Mouse (Mus musculus) CH12.LX (cell line): ENCODE results near the gene Nat8f4.

ENCODE experiments used
- CTCF ChIP-seq, 2 experiments: IDR thresholded peaks in 1 of 2; conservative IDR thresholded peaks in 1 of 2; 2 replicates each; pipeline ENCODE4 v1.5.1; 2011 to 2012; ENCODE audit warnings: low read depth in 2 of 2, low read length in 2 of 2, improper control_type of control experiment in 1 of 2, inconsistent platforms in 1 of 2, mild to moderate bottlenecking in 1 of 2, moderate library complexity in 1 of 2
- EP300 ChIP-seq: IDR thresholded peaks from 2 replicates; pipeline ENCODE4 v1.6.1; 2011; ENCODE audit warnings: low read length, improper control_type of control experiment
- ETS1 ChIP-seq: conservative IDR thresholded peaks from 2 replicates; pipeline ENCODE4 v1.6.1; 2012; ENCODE audit warnings: low read depth, mild to moderate bottlenecking, inconsistent platforms, low read length, improper control_type of control experiment, moderate library complexity
- JUND ChIP-seq: conservative IDR thresholded peaks from 2 replicates; pipeline ENCODE4 v1.6.1; 2011; ENCODE audit warnings: low read depth, low read length, improper control_type of control experiment
- MAFK ChIP-seq: IDR thresholded peaks from 2 replicates; pipeline ENCODE4 v1.6.1; 2011; ENCODE audit warnings: low read length, improper control_type of control experiment; ENCODE audit not compliant: insufficient replicate concordance
- POLR2A ChIP-seq: IDR thresholded peaks from 2 replicates; pipeline ENCODE4 v1.6.1; 2011; ENCODE audit warnings: low read depth, mild to moderate bottlenecking, improper control_type of control experiment, low read length
- SIN3A ChIP-seq: IDR thresholded peaks from 2 replicates; pipeline ENCODE4 v1.6.1; 2012; ENCODE audit warnings: low read length, improper control_type of control experiment, inconsistent platforms
- SMC3 ChIP-seq: IDR thresholded peaks from 2 replicates; pipeline ENCODE4 v1.6.1; 2011; ENCODE audit warnings: low read depth, low read length, improper control_type of control experiment
- TBP ChIP-seq: conservative IDR thresholded peaks from 2 replicates; pipeline ENCODE4 v1.6.1; 2011; ENCODE audit warnings: low read depth, low read length, improper control_type of control experiment
- USF1 ChIP-seq: IDR thresholded peaks from 2 replicates; pipeline ENCODE4 v1.6.1; 2014; ENCODE audit warnings: low read depth, mild to moderate bottlenecking, inconsistent platforms, low read length, improper control_type of control experiment
- USF2 ChIP-seq: conservative IDR thresholded peaks from 2 replicates; pipeline ENCODE4 v1.6.1; 2011; ENCODE audit warnings: low read depth, low read length, improper control_type of control experiment

GRCm38 (mm10) chr6:85884311-85884710, 20.4 kb downstream of the Nat8f4 start:
- no peak for TF ChIP-seq USF2
- TF ChIP-seq JUND, result no peak
- TF ChIP-seq POLR2A, result no peak
- no peak for TF ChIP-seq CTCF (conservative IDR thresholded peaks at IDR 0.05 in 1 of 2, IDR thresholded peaks at IDR 0.05 in 1 of 2; ENCODE audit: low read depth in 2 of 2, low read length in 2 of 2)
- TF ChIP-seq EP300, result no peak
- no peak for TF ChIP-seq SIN3A
- TF ChIP-seq TBP, result no peak
- no peak for TF ChIP-seq MAFK
- TF ChIP-seq USF1, result no peak
- TF ChIP-seq ETS1, result no peak
- no peak for TF ChIP-seq SMC3
